Mouse (Mus musculus) telencephalon, adult 2 months (tissue): ENCODE measurements around the gene Grin2b.

Experiments used
- DNase-seq: peaks from one replicate; pipeline ENCODE4 v3.0.0-alpha.2; 2011; ENCODE audit warnings: low read depth, low spot score

Gene Grin2b

GRCm38 (mm10) chr6:136100241-136100640 is 73.1 kb downstream of the Grin2b start:
- no peak for DNase-seq

GRCm38 (mm10) chr6:136096269-136096668 is 77.0 kb downstream of the Grin2b start:
- no peak for DNase-seq

GRCm38 (mm10) chr6:136079991-136080734 is 93.1 kb downstream of the Grin2b start:
- DNase-seq, result no peak

- peak; percentile 58 for DNase-seq
Measured at GRCm38 (mm10) chr6:136072326-136073054, 100.8 kb downstream of the Grin2b start.

- no peak for DNase-seq
Measured at GRCm38 (mm10) chr6:136070101-136070500, 103.2 kb downstream of the Grin2b start.

- no peak for DNase-seq
Measured at GRCm38 (mm10) chr6:136053346-136053745, 120.0 kb downstream of the Grin2b start.

- DNase-seq, result no peak
Measured at GRCm38 (mm10) chr6:136050346-136050745, 123.0 kb downstream of the Grin2b start.

- no peak for DNase-seq
Measured at GRCm38 (mm10) chr6:136048084-136048483, 125.2 kb downstream of the Grin2b start.

- no peak for DNase-seq
Measured at GRCm38 (mm10) chr6:136046091-136046490, 127.2 kb downstream of the Grin2b start.

- no peak for DNase-seq
Measured at GRCm38 (mm10) chr6:136044461-136044860, 128.8 kb downstream of the Grin2b start.

- DNase-seq, result no peak
Measured at GRCm38 (mm10) chr6:136042375-136042774, 130.9 kb downstream of the Grin2b start.

- no peak for DNase-seq
Measured at GRCm38 (mm10) chr6:136041821-136042220, 131.5 kb downstream of the Grin2b start.

GRCm38 (mm10) chr6:136040931-136041330 is 132.4 kb downstream of the Grin2b start:
- DNase-seq, result no peak

- DNase-seq, result no peak
Measured at GRCm38 (mm10) chr6:136029235-136029939, 143.9 kb downstream of the Grin2b start.

- no peak for DNase-seq
Measured at GRCm38 (mm10) chr6:136026936-136027335, 146.4 kb downstream of the Grin2b start.

GRCm38 (mm10) chr6:136025801-136026200 is 147.5 kb downstream of the Grin2b start:
- DNase-seq, result no peak

GRCm38 (mm10) chr6:136020460-136020859 is 152.9 kb downstream of the Grin2b start:
- peak; percentile 29 for DNase-seq

GRCm38 (mm10) chr6:136018962-136019361 is 154.3 kb downstream of the Grin2b start:
- no peak for DNase-seq

- no peak for DNase-seq
Measured at GRCm38 (mm10) chr6:136013556-136014380, 159.5 kb downstream of the Grin2b start.

GRCm38 (mm10) chr6:136011533-136011932 is 161.8 kb downstream of the Grin2b start:
- DNase-seq, result no peak

GRCm38 (mm10) chr6:136011038-136011311 is 162.3 kb downstream of the Grin2b start:
- no peak for DNase-seq
